Mouse (Mus musculus) forebrain, embryonic 16.5 days (tissue): ENCODE measurements at regions not wholly inside any gene's neighbourhood (a gene's known extent, or its start where the extent isn't known, plus 50 kb on each side); places are given as distances from the start of the nearest gene placed in this dataset.

Source experiments
- ATAC-seq: fragments of 200-750 bp; cut with Nextera tagmentation; 2 replicates; pipeline ENCODE4 v1.8.0; 2017; ENCODE audit warnings: mild to moderate bottlenecking, moderate library complexity
- H3K27ac ChIP-seq: fragments of 300-500 bp; sonication (generic); 2 replicates; pipeline ENCODE4 v1.5.1; 2014; ENCODE audit warnings: low read length, control low read depth
- H3K27me3 ChIP-seq: fragments of 300-500 bp; sonication (generic); replicated peaks from 2 replicates; pipeline ENCODE4 v1.6.1; 2014; ENCODE audit warnings: low read length; ENCODE audit not compliant: control insufficient read depth, insufficient read depth
- H3K36me3 ChIP-seq: fragments of 300-500 bp; sonication (generic); 2 replicates; pipeline ENCODE4 v1.6.1; 2014; ENCODE audit not compliant: control insufficient read depth, insufficient read depth
- H3K4me1 ChIP-seq: fragments of 300-500 bp; sonication (generic); replicated peaks from 2 replicates; pipeline ENCODE4 v1.6.1; 2014; ENCODE audit warnings: low read length; ENCODE audit not compliant: control insufficient read depth, insufficient read depth
- H3K4me2 ChIP-seq: fragments of 300-500 bp; sonication (generic); 2 replicates; pipeline ENCODE4 v1.6.1; 2014; ENCODE audit warnings: mild to moderate bottlenecking, low read length, control low read depth
- H3K4me3 ChIP-seq: fragments of 300-500 bp; sonication (generic); replicated peaks from 2 replicates; pipeline ENCODE4 v1.5.1; 2014; ENCODE audit warnings: mild to moderate bottlenecking, low read length, control low read depth
- H3K9ac ChIP-seq: fragments of 300-500 bp; sonication (generic); replicated peaks from 2 replicates; pipeline ENCODE4 v1.6.1; 2014; ENCODE audit warnings: low read depth, low read length, control low read depth
- H3K9me3 ChIP-seq: fragments of 300-500 bp; sonication (generic); 2 replicates; pipeline ENCODE4 v1.6.1; 2016; ENCODE audit warnings: low read length; ENCODE audit not compliant: control insufficient read depth
- WGBS: fragments of 180-500 bp; shearing (Covaris S2); extraction: QIAGEN DNeasy Blood & Tissue Kit; methylation state at CpG from one replicate; pipeline ENCODE4 v1.1.7; 2014; 5-methylcytosine and 5-hydroxymethylcytosine counted together

DNA sequence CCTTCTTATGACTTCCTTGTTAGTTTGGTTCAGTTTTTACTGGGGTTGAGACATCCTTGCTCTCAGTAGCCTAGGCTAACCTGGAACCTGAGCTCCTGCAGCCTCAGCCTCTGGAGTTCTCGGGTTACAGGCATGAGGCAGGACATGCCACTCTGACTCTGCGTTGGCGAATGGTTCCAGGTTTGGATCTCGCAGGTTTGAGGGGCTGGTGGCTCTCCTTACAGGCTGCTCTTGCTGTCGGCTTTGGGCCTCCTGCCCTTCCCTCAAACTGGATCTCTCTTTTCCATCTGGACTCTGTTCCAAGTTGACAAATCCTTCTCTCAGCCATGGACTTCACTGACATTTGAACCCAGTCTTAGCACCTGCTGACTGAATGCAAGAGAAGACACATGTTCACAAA, 325.4 kb downstream of the Zfp706 start:
- no peaks in the 10 kb centered on the region for H3K27me3 ChIP-seq
- no peaks in the 10 kb centered on the region for H3K36me3 ChIP-seq
- H3K4me1 ChIP-seq: no peaks in the 10 kb centered on the region
- no peak overlapping the region for H3K4me3 ChIP-seq
- no peak overlapping the region for H3K27ac ChIP-seq
- H3K9me3 ChIP-seq: no peaks in the 10 kb centered on the region
- 73% methylated on average over 5 of the region's 5 CpGs for WGBS
- H3K4me2 ChIP-seq: no peak overlapping the region
- no peak for ATAC-seq
- no peak overlapping the region for H3K9ac ChIP-seq

DNA sequence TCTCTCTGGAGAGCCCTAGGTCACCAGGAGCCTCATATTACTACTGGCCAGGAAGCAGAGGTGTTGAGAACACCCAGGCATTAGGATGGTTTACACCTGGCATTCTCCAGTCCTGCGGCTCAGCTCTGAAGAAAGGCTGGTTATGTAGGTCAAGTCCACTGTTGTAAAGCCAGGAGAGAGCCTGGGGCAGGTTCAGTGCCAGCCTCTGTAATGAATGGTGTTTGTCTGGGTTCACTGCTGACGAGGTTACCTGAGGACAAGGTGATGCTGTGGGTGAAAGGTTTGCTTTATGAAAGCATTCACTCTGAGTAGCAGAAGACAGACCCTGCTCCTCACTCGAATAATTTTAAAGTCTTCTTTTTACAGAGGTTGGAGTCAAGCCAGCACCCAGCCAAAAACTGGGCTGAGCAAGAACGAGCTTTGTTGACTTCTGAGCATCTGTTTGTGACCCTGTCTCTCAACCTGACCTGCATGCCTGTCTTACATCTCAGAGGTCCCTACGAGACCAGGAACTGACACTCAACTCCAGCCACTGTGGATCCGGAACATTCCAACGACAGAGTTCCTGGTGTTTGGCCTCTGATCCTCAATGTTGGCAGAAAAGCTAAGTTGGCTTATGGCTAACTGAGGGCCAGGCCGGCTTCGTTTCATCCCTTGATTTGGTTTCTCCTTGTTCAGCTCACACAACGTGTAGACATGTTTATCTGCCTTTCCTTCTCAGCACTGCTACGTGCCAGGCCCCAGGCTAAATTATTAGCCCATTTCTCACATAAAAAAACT, 327.0 kb downstream of the Zfp706 start:
- Histone ChIP-seq H3K9me3 (no peaks in the 10 kb centered on the region), H3K4me1 (no peaks in the 10 kb centered on the region), H3K27me3 (no peaks in the 10 kb centered on the region), H3K36me3 (no peaks in the 10 kb centered on the region), H3K9ac (no peak overlapping the region), H3K4me3 (no peak overlapping the region), H3K4me2 (no peak overlapping the region), H3K27ac (no peak overlapping the region)
- WGBS: 85% methylated on average over 11 of the region's 11 CpGs
- ATAC-seq: no peak

DNA sequence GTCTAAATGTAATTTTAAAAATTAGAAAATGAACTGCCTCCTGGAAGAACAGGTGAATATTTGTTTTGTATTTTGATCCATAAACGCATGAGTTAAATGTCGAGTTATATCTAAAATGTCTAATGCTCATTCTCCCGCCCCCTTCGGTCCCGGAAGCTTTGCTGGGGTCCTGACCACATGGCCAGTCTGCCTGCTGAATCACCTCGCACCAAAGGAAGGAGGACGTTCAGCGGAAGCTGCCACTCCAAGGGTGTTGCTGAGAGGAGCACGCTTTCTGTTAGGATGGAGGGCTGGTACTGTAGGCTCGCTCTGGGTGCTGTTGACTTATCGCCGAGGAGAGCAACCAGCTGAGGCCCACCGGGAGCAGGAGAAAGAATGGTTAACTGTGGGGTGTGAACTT, 328.0 kb downstream of the Zfp706 start:
- Histone ChIP-seq H3K4me1 (no peaks in the 10 kb centered on the region), H3K27me3 (no peaks in the 10 kb centered on the region), H3K4me3 (no peak overlapping the region), H3K9me3 (no peaks in the 10 kb centered on the region), H3K4me2 (no peak overlapping the region), H3K9ac (no peak overlapping the region), H3K36me3 (no peaks in the 10 kb centered on the region), H3K27ac (no peak overlapping the region)
- ATAC-seq: no peak
- WGBS: 89% methylated on average over 13 of the region's 13 CpGs

DNA sequence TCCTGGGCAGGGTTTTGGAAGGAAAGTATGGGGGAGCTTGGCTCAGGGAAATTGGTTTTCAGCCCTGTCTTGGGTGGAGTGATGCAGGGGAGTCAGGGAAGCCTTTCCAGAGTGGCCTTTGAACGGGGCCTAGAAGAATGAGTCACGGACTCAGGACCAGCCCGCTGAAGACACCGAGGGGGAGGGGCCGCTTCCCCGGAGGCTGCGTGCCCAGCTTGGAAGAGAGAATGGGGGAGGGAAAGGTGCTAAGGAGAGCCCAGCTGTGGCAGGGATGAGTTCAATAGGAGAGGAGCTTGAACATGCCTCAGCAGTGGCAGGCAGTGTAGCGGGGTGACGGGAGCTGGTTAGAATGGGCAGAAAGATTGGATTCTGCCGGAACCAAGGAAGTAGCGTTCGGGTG, 337.8 kb downstream of the Zfp706 start:
- H3K4me3 ChIP-seq: no peak overlapping the region
- no peak overlapping the region for H3K9ac ChIP-seq
- no peaks in the 10 kb centered on the region for H3K27me3 ChIP-seq
- H3K9me3 ChIP-seq: no peaks in the 10 kb centered on the region
- H3K4me2 ChIP-seq: no peak overlapping the region
- ATAC-seq: no peak
- no peaks in the 10 kb centered on the region for H3K36me3 ChIP-seq
- WGBS: 24% methylated on average over 12 of the region's 12 CpGs
- no peaks in the 10 kb centered on the region for H3K4me1 ChIP-seq
- no peak overlapping the region for H3K27ac ChIP-seq

DNA sequence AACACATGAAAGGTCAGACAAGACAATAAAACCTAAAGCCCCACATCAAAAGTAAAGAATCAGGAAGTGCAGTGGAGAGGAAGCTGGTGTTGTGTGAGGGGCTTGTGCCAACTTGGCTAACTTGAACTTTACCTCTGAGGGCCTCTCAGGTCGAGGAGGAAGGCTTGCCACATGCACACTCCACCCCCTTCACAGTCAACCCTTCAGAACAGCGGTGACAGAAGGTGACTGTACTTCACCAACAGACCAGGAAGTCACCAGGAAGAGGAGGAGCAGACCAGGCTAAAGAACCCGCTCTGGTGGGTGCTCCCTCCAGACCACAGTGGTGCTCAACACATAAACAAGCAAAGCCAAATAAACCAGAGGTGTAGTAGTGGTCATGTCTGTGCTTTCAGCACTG, 341.0 kb downstream of the Zfp706 start:
- ATAC-seq: no peak
- Histone ChIP-seq H3K4me1 (no peaks in the 10 kb centered on the region), H3K27ac (no peak overlapping the region), H3K9me3 (no peaks in the 10 kb centered on the region), H3K36me3 (no peaks in the 10 kb centered on the region), H3K4me3 (no peak overlapping the region), H3K4me2 (no peak overlapping the region), H3K27me3 (no peaks in the 10 kb centered on the region), H3K9ac (no peak overlapping the region)
- 61% methylated on average over 3 of the region's 3 CpGs for WGBS

DNA sequence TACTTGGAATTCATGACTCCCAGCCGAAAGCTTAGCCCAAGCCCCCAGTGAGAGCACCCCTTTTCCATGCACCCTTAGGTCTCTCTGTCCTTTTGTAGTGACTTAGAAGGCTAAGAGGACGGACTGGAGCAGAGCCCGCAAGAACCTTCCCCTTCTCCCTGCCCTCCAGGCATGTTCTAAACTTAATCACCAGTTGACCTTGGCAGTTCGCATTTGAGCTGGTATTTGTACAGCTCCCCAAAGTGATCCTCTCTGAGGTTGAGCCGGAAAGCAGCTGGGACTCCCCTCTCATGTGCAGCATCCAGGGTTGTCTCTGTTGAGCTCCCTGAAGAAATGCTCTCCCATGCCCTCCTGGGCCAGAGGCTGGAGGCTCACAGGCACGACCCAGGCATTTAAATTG, 343.2 kb downstream of the Zfp706 start:
- ATAC-seq: no peak
- no peaks in the 10 kb centered on the region for H3K9me3 ChIP-seq
- no peaks in the 10 kb centered on the region for H3K36me3 ChIP-seq
- no peak overlapping the region for H3K27ac ChIP-seq
- no peaks in the 10 kb centered on the region for H3K4me1 ChIP-seq
- no peak overlapping the region for H3K9ac ChIP-seq
- H3K27me3 ChIP-seq: no peaks in the 10 kb centered on the region
- H3K4me3 ChIP-seq: no peak overlapping the region
- WGBS: 85% methylated on average over 6 of the region's 6 CpGs
- H3K4me2 ChIP-seq: no peak overlapping the region

DNA sequence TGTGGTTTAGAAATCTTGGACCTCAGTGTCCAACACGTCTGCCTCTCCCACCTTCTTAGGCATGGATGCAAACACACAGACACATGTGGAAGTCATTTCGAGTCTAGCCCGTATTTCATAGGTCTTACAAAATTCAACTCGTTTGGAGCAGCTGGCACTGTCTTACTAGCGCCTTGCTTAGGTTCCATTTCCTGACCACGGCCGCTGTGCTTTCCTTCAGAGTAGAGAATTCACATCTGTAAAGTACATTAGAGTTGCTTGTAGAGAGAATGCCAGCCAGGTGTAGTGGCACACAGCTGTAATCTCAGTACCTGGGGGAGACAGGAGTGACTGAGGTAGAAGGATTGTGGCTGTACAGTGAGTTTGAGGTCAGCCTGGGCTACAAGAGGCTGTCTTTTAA, 346.6 kb downstream of the Zfp706 start:
- no peaks in the 10 kb centered on the region for H3K27me3 ChIP-seq
- no peak overlapping the region for H3K4me2 ChIP-seq
- no peaks in the 10 kb centered on the region for H3K4me1 ChIP-seq
- no peak for ATAC-seq
- WGBS: 85% methylated on average over 7 of the region's 7 CpGs
- H3K27ac ChIP-seq: no peak overlapping the region
- no peaks in the 10 kb centered on the region for H3K9me3 ChIP-seq
- no peak overlapping the region for H3K9ac ChIP-seq
- no peak overlapping the region for H3K4me3 ChIP-seq
- H3K36me3 ChIP-seq: no peaks in the 10 kb centered on the region
